Mouse (Mus musculus) liver, adult (tissue): ENCODE data around the gene Rsl24d1.

Experiments used
- GATA4 ChIP-seq: IDR thresholded peaks from 2 replicates; pipeline ENCODE4 v1.6.1; 2014; ENCODE audit warnings: mild to moderate bottlenecking, low read length; ENCODE audit not compliant: insufficient replicate concordance

Rsl24d1 gene

DNA sequence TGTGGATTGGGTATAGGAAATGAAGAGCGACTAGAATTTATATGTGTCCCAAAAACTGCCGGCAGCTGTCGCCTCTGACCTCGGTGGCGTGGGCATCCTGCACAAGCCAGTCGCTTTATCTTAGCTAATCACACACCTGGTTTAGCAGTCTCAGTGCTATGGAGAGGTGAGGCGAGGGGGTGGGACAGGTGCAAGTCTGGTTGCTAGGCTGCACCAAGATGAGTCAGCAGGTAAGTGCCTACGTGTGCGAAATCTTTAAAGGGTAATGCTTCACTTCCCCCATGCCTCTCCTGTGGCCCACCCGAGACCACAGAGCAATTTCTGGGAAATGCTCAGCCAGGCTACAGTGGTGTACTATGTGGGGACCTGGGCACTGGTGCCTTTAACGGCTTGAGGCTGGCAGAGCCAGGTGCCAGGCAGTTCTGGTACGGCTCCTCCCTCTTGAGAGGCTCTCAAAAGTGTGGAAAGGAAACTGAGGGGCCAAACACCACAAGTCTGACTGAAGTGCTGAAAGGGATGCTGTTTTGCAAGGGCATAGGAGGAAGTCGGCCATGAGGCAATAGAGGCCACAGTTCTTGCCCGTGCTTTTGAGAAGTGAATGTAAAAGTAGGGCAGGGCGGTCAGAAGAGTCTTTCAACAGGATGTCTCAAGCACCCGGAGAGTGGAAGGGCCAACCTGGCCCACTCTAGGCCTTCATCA lies 23.9 kb upstream of the Rsl24d1 start:
- no peak for TF ChIP-seq GATA4

DNA sequence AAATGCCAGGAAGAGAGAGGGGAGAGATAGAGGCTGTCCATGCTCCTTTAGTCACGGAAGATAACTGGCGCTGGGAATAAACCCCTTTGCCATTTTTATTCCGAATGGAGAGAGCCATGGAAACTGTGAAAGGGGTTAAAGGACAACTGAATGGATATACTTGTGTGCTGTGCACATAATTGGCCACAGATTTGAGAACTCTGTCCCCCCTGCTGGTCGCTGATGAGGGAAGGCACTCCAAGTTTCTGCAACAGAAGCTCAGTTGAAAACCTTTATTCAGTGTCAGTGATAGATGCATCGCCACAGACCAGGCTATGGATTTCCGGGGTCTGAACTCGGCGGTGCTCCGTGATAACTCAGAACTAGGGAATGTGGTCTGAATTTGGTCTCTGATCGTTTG lies 23.1 kb upstream of the Rsl24d1 start:
- no peak for TF ChIP-seq GATA4

DNA sequence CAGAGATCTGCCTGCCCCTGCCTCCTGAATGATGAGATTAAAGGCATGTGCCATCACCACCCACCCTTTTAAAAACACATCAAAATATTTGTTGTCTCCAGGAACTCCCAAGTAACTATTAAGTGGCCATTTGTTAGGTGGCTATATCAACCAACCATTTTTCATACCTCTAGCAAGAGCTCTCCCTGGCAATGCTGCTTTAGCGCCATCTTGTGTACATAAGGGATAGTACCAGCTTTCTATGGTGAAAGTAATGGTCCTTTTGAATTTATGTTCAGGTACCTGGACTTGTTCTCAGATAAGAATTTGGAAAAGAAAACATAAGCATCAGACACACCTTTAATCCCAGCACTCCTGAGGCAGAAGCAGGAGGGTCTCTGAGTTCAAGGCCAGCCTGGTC lies 21.5 kb upstream of the Rsl24d1 start:
- no peak for TF ChIP-seq GATA4

GRCm38 (mm10) chr9:73094580-73094979 lies 18.6 kb upstream of the Rsl24d1 start:
- no peak for TF ChIP-seq GATA4

- TF ChIP-seq GATA4: no peak
Observed at GRCm38 (mm10) chr9:73097898-73098297, 15.3 kb upstream of the Rsl24d1 start.

DNA sequence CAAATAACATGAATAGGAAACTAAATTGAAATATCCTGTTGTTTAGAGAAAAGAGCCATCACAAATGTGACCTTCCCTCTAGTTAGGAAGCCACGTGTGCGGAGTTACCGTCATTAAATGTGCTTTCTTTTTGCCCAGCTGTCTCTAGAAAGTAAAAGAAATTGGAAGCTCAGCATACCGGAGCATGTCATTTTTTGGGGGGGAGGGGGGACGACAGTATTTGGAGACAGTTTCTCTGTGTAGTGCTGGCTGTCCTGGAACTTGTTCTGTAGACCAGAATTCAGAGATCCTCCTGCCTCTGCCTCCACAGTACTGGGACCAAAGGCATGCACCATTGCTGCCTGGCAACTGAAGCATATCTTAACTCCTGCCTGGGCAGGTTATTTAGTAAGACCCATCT lies 11.7 kb upstream of the Rsl24d1 start, which contains the start of gene Khdc3:
TSS of gene Khdc3 (plus strand) at position 301 of the 400 bp plus-strand sequence.
- TF ChIP-seq GATA4: no peak

- no peak for TF ChIP-seq GATA4
Observed at GRCm38 (mm10) chr9:73102181-73102580, 11.0 kb upstream of the Rsl24d1 start, which contains the start of gene Gm20509. Gene Gm20509, plus strand, starts transcription at chr9:73102470.

GRCm38 (mm10) chr9:73103159-73103879 lies 9.9 kb upstream of the Rsl24d1 start:
- TF ChIP-seq GATA4: no peak

GRCm38 (mm10) chr9:73103880-73104198 lies 9.4 kb upstream of the Rsl24d1 start:
- TF ChIP-seq GATA4: no peak

- TF ChIP-seq GATA4: no peak
Observed at GRCm38 (mm10) chr9:73105141-73105540, 8.1 kb upstream of the Rsl24d1 start.

DNA sequence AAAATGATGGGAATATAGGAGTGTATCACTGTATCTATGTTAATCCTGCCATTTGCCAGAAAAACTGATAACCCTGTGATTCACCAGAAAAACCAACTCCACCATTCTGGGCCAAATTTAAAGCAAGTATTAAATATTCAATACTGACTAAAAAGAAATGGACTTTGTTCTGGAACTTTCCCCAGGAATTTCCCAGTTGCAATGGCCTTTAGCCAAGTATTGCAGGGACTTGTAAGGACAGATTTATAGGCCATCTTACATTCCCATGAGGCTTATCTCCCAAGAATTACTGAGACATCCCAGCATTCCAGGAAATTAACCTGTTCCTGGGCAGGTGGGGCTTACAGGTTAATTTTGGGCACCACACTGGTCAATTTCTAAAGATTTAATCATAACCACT lies 7.5 kb upstream of the Rsl24d1 start:
- TF ChIP-seq GATA4: no peak

DNA sequence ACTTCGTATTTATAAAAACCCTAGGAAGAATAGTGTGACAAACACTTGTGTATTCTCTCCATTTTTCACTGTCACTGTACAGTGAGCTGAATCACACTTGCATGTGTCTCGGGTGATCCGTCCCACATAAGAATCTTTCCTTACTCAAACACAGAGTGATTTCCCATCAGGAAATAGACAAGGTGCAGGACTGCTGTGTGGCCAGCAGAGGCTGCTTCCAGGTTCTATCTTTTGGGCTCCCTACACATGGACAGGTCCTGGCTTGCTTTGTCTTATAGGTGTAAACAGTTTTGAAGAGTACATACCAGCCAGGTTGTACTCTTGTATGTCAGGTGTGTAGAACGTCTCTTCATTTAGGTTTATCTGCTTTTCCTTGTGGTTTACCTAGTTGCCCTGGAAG lies 4.8 kb downstream of the Rsl24d1 start:
- TF ChIP-seq GATA4: no peak

- TF ChIP-seq GATA4: no peak
Observed at GRCm38 (mm10) chr9:73121735-73122134, 8.5 kb downstream of the Rsl24d1 start.

DNA sequence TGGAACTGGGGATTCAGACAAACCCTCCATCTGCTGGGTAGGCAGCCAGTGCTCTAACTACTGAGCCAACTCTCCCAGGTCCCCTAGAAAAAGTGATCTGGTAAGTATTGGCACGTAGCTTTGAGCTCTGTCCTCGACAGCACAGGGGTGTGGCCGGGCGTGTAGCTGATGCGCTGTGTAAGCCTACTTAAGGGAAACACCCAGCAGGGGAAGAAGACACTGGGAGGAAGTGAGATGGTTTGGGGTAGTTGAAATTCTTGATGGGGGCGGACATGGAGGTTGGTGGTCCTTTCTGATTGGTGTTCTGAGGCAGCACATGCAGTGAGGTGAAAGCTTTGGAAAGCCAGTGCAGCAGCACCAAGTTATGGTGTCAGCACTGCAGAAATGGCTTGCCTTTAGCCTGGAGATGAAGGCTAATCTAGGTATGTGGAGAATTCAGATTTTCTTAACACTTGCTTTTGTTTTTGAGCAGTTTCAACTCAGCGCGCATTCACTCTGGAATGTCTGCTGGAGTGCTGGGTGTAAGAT lies 11.9 kb downstream of the Rsl24d1 start:
- no peak for TF ChIP-seq GATA4

GRCm38 (mm10) chr9:73127457-73127856 lies 14.2 kb downstream of the Rsl24d1 start:
- TF ChIP-seq GATA4: no peak

GRCm38 (mm10) chr9:73129875-73130274 lies 16.6 kb downstream of the Rsl24d1 start:
- TF ChIP-seq GATA4: no peak
